Mouse (Mus musculus) ES-Bruce4 (cell line): ENCODE measurements around the gene Tbc1d22a.

Experiments used
- CTCF ChIP-seq: IDR thresholded peaks from one replicate; pipeline ENCODE4 v1.8.1; 2011; ENCODE audit warnings: low read depth, low read length
- EP300 ChIP-seq: IDR thresholded peaks from 2 replicates; pipeline ENCODE4 v1.6.1; 2011; ENCODE audit warnings: low read depth, low read length; ENCODE audit not compliant: insufficient read depth
- POLR2A ChIP-seq: IDR thresholded peaks from one replicate; pipeline ENCODE4 v1.8.1; 2011; ENCODE audit warnings: low read length; ENCODE audit not compliant: insufficient read depth

DNA sequence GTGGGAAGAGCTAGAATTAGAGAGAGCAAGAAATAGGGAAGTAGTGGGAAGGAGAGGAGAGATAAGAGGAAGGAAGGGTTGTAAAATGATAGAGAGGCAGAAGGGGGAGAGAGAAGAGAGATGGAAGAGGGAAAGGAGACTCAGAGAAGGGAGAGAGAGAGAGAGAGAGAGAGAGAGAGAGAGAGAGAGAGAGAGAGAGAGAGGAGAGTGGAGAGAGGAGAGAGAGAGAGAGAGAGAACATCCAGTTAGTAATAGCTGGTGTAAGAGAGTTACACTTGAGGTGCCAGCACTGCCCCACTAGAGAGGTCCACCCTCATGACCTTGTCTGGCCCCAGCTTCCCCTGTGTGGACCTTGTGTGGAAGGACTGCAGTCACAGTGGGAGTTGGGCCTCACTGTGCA, 37.9 kb downstream of the Tbc1d22a start:
- TF ChIP-seq CTCF (no peak), EP300 (no peak), POLR2A (no peak)
